ENCODE assay signal across 9 mouse cellular contexts in the genomic region with DNA sequence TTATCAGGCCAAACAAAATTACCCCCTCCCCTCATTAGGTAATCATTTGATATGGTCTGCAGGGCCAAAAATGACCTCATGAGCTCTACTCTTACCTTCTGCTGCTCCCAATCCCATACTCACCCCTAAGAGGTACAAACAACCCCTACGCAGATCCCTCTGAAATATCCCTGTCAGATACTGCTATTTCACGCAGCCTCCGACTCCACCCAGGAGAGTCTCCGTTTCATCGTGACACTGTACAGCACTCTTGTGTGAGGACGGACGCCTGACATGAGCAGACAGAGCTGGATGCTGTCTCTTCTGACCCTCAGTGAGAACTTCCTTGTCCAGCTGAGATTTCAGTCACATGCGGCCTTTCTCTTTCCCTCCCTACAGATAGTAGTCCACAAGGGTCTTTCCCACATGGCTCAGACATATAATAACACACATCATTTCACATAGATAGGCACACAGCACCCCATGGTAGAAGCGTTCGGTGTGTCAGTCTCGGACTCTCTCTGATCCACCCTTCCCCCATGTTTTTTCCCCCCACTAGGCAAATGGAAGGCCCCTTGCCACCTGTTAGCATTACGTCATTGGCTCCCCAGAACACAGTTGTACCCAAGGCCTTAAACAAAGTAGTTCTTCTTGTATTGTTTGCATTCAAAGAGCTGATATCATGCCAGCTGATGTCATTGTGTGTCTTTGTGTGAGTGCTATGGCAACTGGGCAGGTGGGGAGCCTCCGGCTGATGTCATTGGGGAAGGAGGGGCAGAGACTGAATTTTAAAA. TPM values are rescaled to one million over a fixed set of nuclear protein-coding genes. Genes with fewer than 3 reads are reported as not detected.
A peak's percentile ranks its signal among the peaks of the same experiment; 100 is the strongest.
DNase-seq lines count a peak whose midpoint lies in the region; ATAC-seq lines count a peak whose summit lies in the region.
"Had no signal": no experiment of that assay in that cellular context is flagged by ENCODE, and none has a peak within 500 bp of the region (broad histone marks: within the 10 kb centered on the region; RNA-seq: fewer than 3 reads in every experiment).

No protein-coding gene starts in this region.

- peak; percentile 41 for ATAC-seq in frontal cortex, adult (ENCODE audit: low TSS enrichment)
- ATAC-seq in stomach, embryonic 16.5 days (ENCODE audit: insufficient read depth, low FRiP score), result peak; percentile 59; the same call in 1 of the 2 replicates
- no peak for ATAC-seq in monocyte, adult 5-6 weeks (replicated peaks; ENCODE audit: insufficient number of reproducible peaks, low FRiP score, low TSS enrichment, poor library complexity, severe bottlenecking)

- no peak overlapping the region for H3K27ac ChIP-seq in stomach, embryonic 16.5 days (ENCODE audit: low read length)

- no peak overlapping the region for H3K4me3 ChIP-seq in stomach, embryonic 16.5 days (replicated peaks; ENCODE audit: low read length)

- no peak overlapping the region for H3K9ac ChIP-seq in stomach, embryonic 16.5 days (ENCODE audit: low read length)

- no peaks in the 10 kb centered on the region for H3K36me3 ChIP-seq in stomach, embryonic 16.5 days (ENCODE audit: control insufficient read depth, insufficient read depth, low read length)

- no peak for DNase-seq in frontal cortex, postnatal 25 days (ENCODE audit: low spot score in 2 of 2)
- peak; percentile 26 for DNase-seq in right cerebral cortex, adult 18-20 months
- no peak for DNase-seq in right cerebral cortex, postnatal 36 days (ENCODE audit: low spot score in 2 of 2)
- DNase-seq in layer of hippocampus, adult 9-10 months (ENCODE audit: low spot score), result peak; percentile 25
- DNase-seq in spleen, postnatal 14 days (ENCODE audit: low spot score in 2 of 2), result no peak

- H3K27me3 ChIP-seq in stomach, embryonic 16.5 days (ENCODE audit: control insufficient read depth, insufficient read depth, low read length), result no peaks in the 10 kb centered on the region

- WGBS in stomach, embryonic 16.5 days, result 79% methylated on average over 13 of the region's 13 CpGs

- H3K4me2 ChIP-seq in stomach, embryonic 16.5 days (ENCODE audit: low read depth, low read length), result no peak overlapping the region

- peaks cover 16% of the 10 kb centered on the region for H3K4me1 ChIP-seq in stomach, embryonic 16.5 days (ENCODE audit: control insufficient read depth, insufficient read depth, low read length)

- H3K9me3 ChIP-seq in stomach, embryonic 16.5 days (replicated peaks; ENCODE audit: control insufficient read depth, low read length), result no peaks in the 10 kb centered on the region

RNA-seq across cellular contexts. Expression of gene 1700056E22Rik, which starts 31.7 kb away (rescaled TPM):
- polyA plus RNA-seq in stomach, embryonic 16.5 days (2015; fragmentation: Nextera tagmentation; extraction: Ambion mirVana), result 0.84 and 1.3 TPM in 2 replicates
- 1.3 to 6.6 TPM (median 1.8 TPM) in 3 replicates for total RNA-seq in monocyte, adult 5-6 weeks (2017)
- total RNA-seq: layer of hippocampus, adult 18-20 months had no signal

RNA-seq across cellular contexts. Expression of gene Dusp10, which starts 52.7 kb away (rescaled TPM):
- polyA plus RNA-seq in stomach, embryonic 16.5 days (2015; fragmentation: Nextera tagmentation; extraction: Ambion mirVana), result 11.1 and 12.2 TPM in 2 replicates
- total RNA-seq in monocyte, adult 5-6 weeks (2017), result 11.6 to 25.0 TPM (median 22.9 TPM) in 3 replicates

Comparison
In these comparisons a context has a peak if more than half of its experiments do, and no peak if none do; other contexts are left out.
1. DNase-seq: peak in right cerebral cortex, adult 18-20 months (single experiment) and layer of hippocampus, adult 9-10 months (single experiment); none in frontal cortex, postnatal 25 days (0 of 2), right cerebral cortex, postnatal 36 days (0 of 2) and spleen, postnatal 14 days (0 of 2).